In genomic region chr3:107436434-107436833, GRCm38 (mm10) we compare ENCODE assay signal across 13 mouse cellular contexts. TPM values are rescaled to one million over a fixed set of nuclear protein-coding genes. Genes with fewer than 3 reads are reported as not detected.
A peak's percentile ranks its signal among the peaks of the same experiment; 100 is the strongest.
DNase-seq lines count a peak whose midpoint lies in the region; ATAC-seq and TF ChIP-seq lines count a peak whose summit lies in the region.
"Had no signal": no experiment of that assay in that cellular context is flagged by ENCODE, and none has a peak within 500 bp of the region (broad histone marks: within the 10 kb centered on the region; RNA-seq: fewer than 3 reads in every experiment).

No protein-coding gene starts in this region.

- WGBS in neural tube, embryonic 13.5 days = 57% methylated on average over 6 of the region's 6 CpGs
- 27% methylated on average over 6 of the region's 6 CpGs for WGBS in forebrain, embryonic 16.5 days
- 57% methylated on average over 6 of the region's 6 CpGs for WGBS in midbrain, postnatal 0 days

- no peaks in the 10 kb centered on the region for H3K9me3 ChIP-seq in neural tube, embryonic 13.5 days
- H3K9me3 ChIP-seq in forebrain, embryonic 16.5 days (ENCODE audit: control insufficient read depth, low read length) = no peaks in the 10 kb centered on the region
- H3K9me3 ChIP-seq in midbrain, postnatal 0 days (ENCODE audit: low read length) = no peaks in the 10 kb centered on the region
- H3K9me3 ChIP-seq: limb, embryonic 12.5 days; liver, embryonic 15.5 days; midbrain, embryonic 12.5 days had no signal

- H3K4me1 ChIP-seq in neural tube, embryonic 13.5 days (replicated peaks) = peaks cover 7% of the 10 kb centered on the region
- peaks cover 14% of the 10 kb centered on the region for H3K4me1 ChIP-seq in forebrain, embryonic 16.5 days (replicated peaks; ENCODE audit: control insufficient read depth, insufficient read depth, low read length)
- H3K4me1 ChIP-seq in midbrain, postnatal 0 days (ENCODE audit: insufficient read depth, low read length) = peaks cover 2% of the 10 kb centered on the region; the same call in 1 of the 2 replicates
- H3K4me1 ChIP-seq: liver, embryonic 15.5 days had no signal

- DNase-seq in gastrocnemius, adult 2 months = peak; percentile 53
- DNase-seq in gastrocnemius, adult 18-20 months (ENCODE audit: low spot score) = no peak
- DNase-seq in neural tube, embryonic 10.5 days (ENCODE audit: extremely low spot score, low spot score) = no peak
- peak; percentile 77 for DNase-seq in midbrain, postnatal 0 days (ENCODE audit: low spot score)
- DNase-seq in left cerebral cortex, postnatal 25 days (ENCODE audit: low spot score in 2 of 2) = no peak
- DNase-seq: cerebellum, adult 2 months; heart, adult 2 months; thymus, adult 2 months had no signal

- no peak for ATAC-seq in neural tube, embryonic 13.5 days (ENCODE audit: low read depth)
- peak; percentile 68 for ATAC-seq in forebrain, embryonic 16.5 days
- ATAC-seq in midbrain, postnatal 0 days (ENCODE audit: low FRiP score) = no peak

- H3K4me3 ChIP-seq in gastrocnemius, adult 2 months = no peak overlapping the region
- H3K4me3 ChIP-seq in neural tube, embryonic 13.5 days = no peak overlapping the region
- no peak overlapping the region for H3K4me3 ChIP-seq in forebrain, embryonic 16.5 days (replicated peaks; ENCODE audit: low read length)
- H3K4me3 ChIP-seq in midbrain, postnatal 0 days (ENCODE audit: low read depth, low read length) = no peak overlapping the region
- H3K4me3 ChIP-seq: heart, adult 2 months; limb, embryonic 12.5 days; liver, embryonic 15.5 days; midbrain, embryonic 12.5 days had no signal

- no peaks in the 10 kb centered on the region for H3K36me3 ChIP-seq in neural tube, embryonic 13.5 days
- no peaks in the 10 kb centered on the region for H3K36me3 ChIP-seq in forebrain, embryonic 16.5 days (ENCODE audit: control insufficient read depth, insufficient read depth)
- no peaks in the 10 kb centered on the region for H3K36me3 ChIP-seq in midbrain, postnatal 0 days (ENCODE audit: insufficient read depth, low read length)
- H3K36me3 ChIP-seq: limb, embryonic 12.5 days; liver, embryonic 15.5 days; midbrain, embryonic 12.5 days had no signal

- H3K9ac ChIP-seq in neural tube, embryonic 13.5 days = no peak overlapping the region
- no peak overlapping the region for H3K9ac ChIP-seq in forebrain, embryonic 16.5 days (replicated peaks; ENCODE audit: low read depth, low read length)
- no peak overlapping the region for H3K9ac ChIP-seq in midbrain, postnatal 0 days (replicated peaks; ENCODE audit: low read length, poor library complexity, severe bottlenecking)
- H3K9ac ChIP-seq: limb, embryonic 12.5 days; liver, embryonic 15.5 days; midbrain, embryonic 12.5 days had no signal

- H3K27me3 ChIP-seq in neural tube, embryonic 13.5 days = no peaks in the 10 kb centered on the region
- no peaks in the 10 kb centered on the region for H3K27me3 ChIP-seq in forebrain, embryonic 16.5 days (replicated peaks; ENCODE audit: control insufficient read depth, insufficient read depth, low read length)
- H3K27me3 ChIP-seq in midbrain, postnatal 0 days (ENCODE audit: insufficient read depth, low read length) = no peaks in the 10 kb centered on the region
- H3K27me3 ChIP-seq: liver, embryonic 15.5 days; midbrain, embryonic 12.5 days had no signal

- H3K27ac ChIP-seq in gastrocnemius, adult 2 months = peak overlapping the region; percentile 35; the same call in 1 of the 2 replicates
- 0 out of 2 replicates have a peak overlapping the region, but pooled peaks have one; percentile 7 for H3K27ac ChIP-seq in neural tube, embryonic 13.5 days (replicated peaks)
- H3K27ac ChIP-seq in forebrain, embryonic 16.5 days (ENCODE audit: low read length) = no peak overlapping the region
- H3K27ac ChIP-seq in midbrain, postnatal 0 days (ENCODE audit: low read depth, low read length) = no peak overlapping the region
- H3K27ac ChIP-seq: heart, adult 2 months; limb, embryonic 12.5 days; liver, embryonic 15.5 days; midbrain, embryonic 12.5 days had no signal

- H3K4me2 ChIP-seq in neural tube, embryonic 13.5 days = no peak overlapping the region
- H3K4me2 ChIP-seq in forebrain, embryonic 16.5 days (ENCODE audit: low read length) = no peak overlapping the region
- H3K4me2 ChIP-seq in midbrain, postnatal 0 days (ENCODE audit: low read depth, low read length, poor library complexity, severe bottlenecking) = no peak overlapping the region
- H3K4me2 ChIP-seq: limb, embryonic 12.5 days; liver, embryonic 15.5 days; midbrain, embryonic 12.5 days had no signal

- no peak for TF ChIP-seq CTCF in gastrocnemius, adult 2 months (IDR thresholded peaks at IDR 0.05)
- TF ChIP-seq CTCF in midbrain, postnatal 0 days (IDR thresholded peaks at IDR 0.05) = no peak

- intact Hi-C loops in gastrocnemius, adult 2 months (cut with DNase I) = no loop called here
- intact Hi-C loops in left cerebral cortex, postnatal 25 days (cut with DNase I) = no loop called here

RNA-seq across cellular contexts. Expression of gene Kcnc4, which starts 22.9 kb away (rescaled TPM):
- 10 to 100 TPM; 51.9 to 72.3 TPM for total RNA-seq in gastrocnemius, adult 2 months (2021)
- 10 to 100 TPM; 53.1 to 95.8 TPM for total RNA-seq in gastrocnemius, adult 18-20 months (2021)
- polyA plus RNA-seq in neural tube, embryonic 13.5 days (2015; fragmentation: Nextera tagmentation; extraction: Ambion mirVana) = 1.8 TPM in 2 replicates
- 1.7 and 2.3 TPM in 2 replicates for polyA plus RNA-seq in forebrain, embryonic 16.5 days (2015; fragmentation: Nextera tagmentation; extraction: Ambion mirVana)
- total RNA-seq in midbrain, postnatal 0 days (2014; rRNA removed) = 41.3 and 46.8 TPM in 2 replicates
- polyA plus RNA-seq in midbrain, postnatal 0 days (2015; fragmentation: Nextera tagmentation; extraction: Ambion mirVana) = 16.0 and 17.2 TPM in 2 replicates
- 10 to 100 TPM; 62.5 to 66.4 TPM for total RNA-seq in left cerebral cortex, postnatal 25 days (2021)
- polyA plus RNA-seq: limb, embryonic 12.5 days; liver, embryonic 15.5 days had no signal

Comparison
In these comparisons a context has a peak if more than half of its experiments do, and no peak if none do; other contexts are left out.
1. DNase-seq: peak in gastrocnemius, adult 2 months (single experiment) and midbrain, postnatal 0 days (single experiment); none in gastrocnemius, adult 18-20 months (single experiment), neural tube, embryonic 10.5 days (single experiment) and left cerebral cortex, postnatal 25 days (0 of 2).
2. H3K27ac ChIP-seq: peak in gastrocnemius, adult 2 months (single experiment) and neural tube, embryonic 13.5 days (single experiment); none in forebrain, embryonic 16.5 days (single experiment) and midbrain, postnatal 0 days (single experiment).